Mouse (Mus musculus): ENCODE data around the gene Atrnl1. TPM values are rescaled to one million over a fixed set of nuclear protein-coding genes. Genes with fewer than 3 reads are reported as not detected.

Gene Atrnl1
- polyA plus RNA-seq, 1 experiment from 2014 or later: 0.55 TPM

- Histone ChIP-seq H3K9me3 (replicated peaks) (no peaks in the 10 kb centered on the region), H3K27me3 (no peaks in the 10 kb centered on the region), H3K4me2 (no peak overlapping the region), H3K4me3 (replicated peaks) (no peak overlapping the region), H3K4me1 (replicated peaks) (no peaks in the 10 kb centered on the region), H3K27ac (replicated peaks) (no peak overlapping the region), H3K9ac (no peak overlapping the region), H3K36me3 (replicated peaks) (no peaks in the 10 kb centered on the region)
- WGBS (ENCODE audit: insufficient replicate concordance): 73% methylated on average over 10 of the region's 10 CpGs
- ATAC-seq (ENCODE audit: insufficient read depth): no peak
Measured at GRCm38 (mm10) chr19:58107632-58108031, 496.8 kb downstream of the Atrnl1 start.

DNA sequence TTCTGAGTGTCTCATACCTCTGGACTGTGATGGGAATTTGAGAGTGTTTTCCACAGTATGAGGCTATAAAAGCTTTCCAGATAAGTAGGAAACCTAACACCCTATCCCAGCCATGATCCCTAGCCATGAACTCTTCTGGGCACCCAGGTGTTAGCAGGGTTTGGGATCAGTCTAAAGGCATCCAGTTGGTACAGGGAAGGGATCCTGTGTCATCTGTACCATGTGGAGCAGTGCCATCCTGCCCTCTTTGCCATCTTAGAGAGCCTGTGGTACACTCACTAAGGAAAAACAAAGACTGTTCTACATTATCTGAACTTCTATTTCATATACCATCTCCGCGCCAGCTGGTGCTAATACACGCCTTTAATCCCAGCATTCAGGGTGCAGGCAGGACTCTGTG, 499.7 kb downstream of the Atrnl1 start:
- Histone ChIP-seq H3K4me1 (replicated peaks) (no peaks in the 10 kb centered on the region), H3K9me3 (replicated peaks) (no peaks in the 10 kb centered on the region), H3K4me2 (no peak overlapping the region), H3K4me3 (replicated peaks) (no peak overlapping the region), H3K27ac (replicated peaks) (no peak overlapping the region), H3K9ac (no peak overlapping the region), H3K27me3 (no peaks in the 10 kb centered on the region), H3K36me3 (replicated peaks) (no peaks in the 10 kb centered on the region)
- WGBS (ENCODE audit: insufficient replicate concordance): 74% methylated on average over 3 of the region's 3 CpGs
- no peak for ATAC-seq (ENCODE audit: insufficient read depth)

DNA sequence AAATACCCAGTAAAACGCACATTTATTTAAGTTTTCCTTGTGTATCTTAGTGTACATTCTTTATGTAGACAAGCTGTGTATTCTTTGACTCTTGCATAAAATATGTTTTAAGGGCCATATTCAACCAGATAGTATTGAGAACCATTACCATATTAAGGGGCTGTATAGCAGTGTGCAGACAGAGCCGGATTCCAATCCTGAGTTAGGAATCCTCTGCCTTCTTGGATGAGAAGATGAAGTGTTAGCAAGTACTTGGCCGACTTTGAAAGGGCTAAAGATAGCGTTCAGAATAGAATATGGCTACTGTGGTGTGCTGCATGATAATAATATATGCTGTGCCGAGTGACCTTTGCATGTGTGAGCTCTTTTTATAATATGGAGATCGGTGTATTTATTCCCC, 500.5 kb downstream of the Atrnl1 start:
- Histone ChIP-seq H3K9ac (no peak overlapping the region), H3K27ac (replicated peaks) (no peak overlapping the region), H3K4me1 (replicated peaks) (no peaks in the 10 kb centered on the region), H3K27me3 (no peaks in the 10 kb centered on the region), H3K4me2 (no peak overlapping the region), H3K4me3 (replicated peaks) (no peak overlapping the region), H3K9me3 (replicated peaks) (no peaks in the 10 kb centered on the region), H3K36me3 (replicated peaks) (no peaks in the 10 kb centered on the region)
- ATAC-seq (ENCODE audit: insufficient read depth): no peak
- WGBS (ENCODE audit: insufficient replicate concordance): 76% methylated on average over 6 of the region's 6 CpGs

- 43% methylated on average over 5 of the region's 5 CpGs for WGBS (ENCODE audit: insufficient replicate concordance)
- Histone ChIP-seq H3K4me1 (replicated peaks) (no peaks in the 10 kb centered on the region), H3K36me3 (replicated peaks) (no peaks in the 10 kb centered on the region), H3K4me3 (replicated peaks) (no peak overlapping the region), H3K27ac (replicated peaks) (no peak overlapping the region), H3K4me2 (no peak overlapping the region), H3K27me3 (no peaks in the 10 kb centered on the region), H3K9ac (no peak overlapping the region), H3K9me3 (replicated peaks) (no peaks in the 10 kb centered on the region)
- ATAC-seq (ENCODE audit: insufficient read depth): no peak
Measured at GRCm38 (mm10) chr19:58112151-58112550, 501.3 kb downstream of the Atrnl1 start.

- no peaks in the 10 kb centered on the region for H3K4me1 ChIP-seq (replicated peaks)
- no peak overlapping the region for H3K4me3 ChIP-seq (replicated peaks)
- H3K4me2 ChIP-seq: no peak overlapping the region
- no peaks in the 10 kb centered on the region for H3K9me3 ChIP-seq (replicated peaks)
- WGBS (ENCODE audit: insufficient replicate concordance): 63% methylated on average over 5 of the region's 5 CpGs
- no peaks in the 10 kb centered on the region for H3K36me3 ChIP-seq (replicated peaks)
- no peaks in the 10 kb centered on the region for H3K27me3 ChIP-seq
- H3K9ac ChIP-seq: no peak overlapping the region
- peak; percentile 76; the same call in 1 of the 2 replicates for ATAC-seq (ENCODE audit: insufficient read depth)
- no peak overlapping the region for H3K27ac ChIP-seq (replicated peaks)
Measured at GRCm38 (mm10) chr19:58113092-58113731, 502.4 kb downstream of the Atrnl1 start.

DNA sequence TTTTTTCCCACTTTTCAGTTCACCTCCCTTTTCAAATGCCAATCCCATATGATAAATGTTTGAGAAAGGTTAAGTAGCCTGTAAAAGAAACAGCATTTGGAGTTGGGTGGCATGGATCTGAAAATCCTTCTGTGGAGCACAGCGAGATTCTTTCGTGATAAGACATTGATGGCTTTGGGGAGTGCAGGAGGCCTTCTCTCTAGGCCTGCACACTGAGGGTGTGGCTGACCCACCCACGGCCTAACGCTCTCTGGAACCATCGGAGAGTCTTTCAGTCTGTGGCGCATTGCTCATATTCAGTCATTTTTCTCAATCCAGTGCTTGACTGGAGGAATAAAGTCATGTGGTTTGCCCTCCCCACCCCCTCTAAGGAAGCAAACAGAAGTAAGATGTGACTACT, 506.8 kb downstream of the Atrnl1 start:
- Histone ChIP-seq H3K4me3 (replicated peaks) (no peak overlapping the region), H3K27me3 (no peaks in the 10 kb centered on the region), H3K27ac (replicated peaks) (no peak overlapping the region), H3K9ac (no peak overlapping the region), H3K9me3 (replicated peaks) (no peaks in the 10 kb centered on the region), H3K4me2 (no peak overlapping the region), H3K4me1 (replicated peaks) (no peaks in the 10 kb centered on the region), H3K36me3 (replicated peaks) (no peaks in the 10 kb centered on the region)
- WGBS (ENCODE audit: insufficient replicate concordance): 78% methylated on average over 6 of the region's 6 CpGs
- no peak for ATAC-seq (ENCODE audit: insufficient read depth)

- Histone ChIP-seq H3K36me3 (replicated peaks) (no peaks in the 10 kb centered on the region), H3K9ac (no peak overlapping the region), H3K9me3 (replicated peaks) (no peaks in the 10 kb centered on the region), H3K4me2 (no peak overlapping the region), H3K4me3 (replicated peaks) (no peak overlapping the region), H3K27me3 (no peaks in the 10 kb centered on the region), H3K4me1 (replicated peaks) (no peaks in the 10 kb centered on the region), H3K27ac (replicated peaks) (no peak overlapping the region)
- no peak for ATAC-seq (ENCODE audit: insufficient read depth)
- 74% methylated on average over 19 of the region's 19 CpGs for WGBS (ENCODE audit: insufficient replicate concordance)
Measured at GRCm38 (mm10) chr19:58118141-58118835, 507.5 kb downstream of the Atrnl1 start.

DNA sequence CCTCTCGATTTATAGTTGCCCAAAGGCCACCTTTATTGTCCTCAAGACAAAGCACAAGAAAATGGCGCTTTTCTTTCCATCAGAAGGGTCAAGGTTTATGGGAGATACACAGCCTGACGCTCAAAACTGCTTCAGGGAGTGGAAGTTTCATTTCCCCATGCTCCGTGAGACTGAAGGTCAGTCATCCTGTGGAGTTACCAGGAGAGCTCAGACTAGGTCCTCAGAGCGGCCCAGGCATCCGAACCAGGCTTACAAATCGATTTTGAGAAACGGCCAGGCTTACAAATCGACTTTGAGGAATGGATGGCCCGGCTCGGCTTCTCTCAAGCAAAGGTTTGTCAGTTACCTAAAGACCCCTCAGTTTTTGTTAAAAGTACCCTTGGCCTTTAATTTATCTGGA, 508.0 kb downstream of the Atrnl1 start:
- H3K27me3 ChIP-seq: no peaks in the 10 kb centered on the region
- WGBS (ENCODE audit: insufficient replicate concordance): 71% methylated on average over 11 of the region's 11 CpGs
- ATAC-seq (ENCODE audit: insufficient read depth): no peak

GRCm38 (mm10) chr19:58119681-58120173, 508.9 kb downstream of the Atrnl1 start:
- Histone ChIP-seq H3K27me3 (no peaks in the 10 kb centered on the region), H3K4me3 (replicated peaks) (no peak overlapping the region), H3K9me3 (replicated peaks) (no peaks in the 10 kb centered on the region), H3K9ac (no peak overlapping the region), H3K4me2 (no peak overlapping the region), H3K36me3 (replicated peaks) (no peaks in the 10 kb centered on the region), H3K27ac (replicated peaks) (no peak overlapping the region), H3K4me1 (replicated peaks) (no peaks in the 10 kb centered on the region)
- WGBS (ENCODE audit: insufficient replicate concordance): 19% methylated on average over 13 of the region's 13 CpGs
- no peak for ATAC-seq (ENCODE audit: insufficient read depth)

More for the DNA sequence above, 508.0 kb downstream of the Atrnl1 start:
- H3K4me3 ChIP-seq (replicated peaks): no peak overlapping the region
- H3K36me3 ChIP-seq (replicated peaks): no peaks in the 10 kb centered on the region
- no peak overlapping the region for H3K27ac ChIP-seq (replicated peaks)
- H3K9ac ChIP-seq: no peak overlapping the region
- H3K4me1 ChIP-seq (replicated peaks): no peaks in the 10 kb centered on the region
- no peaks in the 10 kb centered on the region for H3K9me3 ChIP-seq (replicated peaks)
- H3K4me2 ChIP-seq: no peak overlapping the region

DNA sequence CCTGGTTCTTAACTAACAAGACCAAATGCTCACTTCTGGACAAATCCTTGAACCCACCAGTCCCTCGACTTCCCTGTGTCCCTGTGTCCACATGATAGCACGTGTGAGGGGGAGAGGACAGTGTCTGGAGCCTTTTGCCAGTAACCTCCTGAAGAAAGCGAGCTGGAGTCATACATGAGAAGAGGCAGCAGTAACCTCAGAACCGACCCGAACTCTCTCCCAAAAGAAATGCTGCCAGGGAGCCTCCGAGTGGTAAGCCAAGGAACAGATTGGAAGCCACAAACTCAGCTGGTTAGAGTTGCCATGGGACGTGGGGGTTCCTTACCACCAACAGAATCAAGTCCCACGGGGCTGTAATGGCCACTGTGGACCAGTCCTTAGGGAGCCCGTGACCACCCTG, 509.8 kb downstream of the Atrnl1 start:
- no peak overlapping the region for H3K4me2 ChIP-seq
- H3K9me3 ChIP-seq (replicated peaks): no peaks in the 10 kb centered on the region
- no peak overlapping the region for H3K27ac ChIP-seq (replicated peaks)
- no peaks in the 10 kb centered on the region for H3K4me1 ChIP-seq (replicated peaks)
- ATAC-seq (ENCODE audit: insufficient read depth): no peak
- no peak overlapping the region for H3K9ac ChIP-seq
- no peak overlapping the region for H3K4me3 ChIP-seq (replicated peaks)
- no peaks in the 10 kb centered on the region for H3K36me3 ChIP-seq (replicated peaks)
- WGBS (ENCODE audit: insufficient replicate concordance): 62% methylated on average over 9 of the region's 9 CpGs
- no peaks in the 10 kb centered on the region for H3K27me3 ChIP-seq

GRCm38 (mm10) chr19:58121628-58122027, 510.8 kb downstream of the Atrnl1 start:
- H3K9ac ChIP-seq: no peak overlapping the region
- H3K4me1 ChIP-seq (replicated peaks): no peaks in the 10 kb centered on the region
- H3K4me3 ChIP-seq (replicated peaks): no peak overlapping the region
- 65% methylated on average over 6 of the region's 6 CpGs for WGBS (ENCODE audit: insufficient replicate concordance)
- H3K4me2 ChIP-seq: no peak overlapping the region
- no peaks in the 10 kb centered on the region for H3K36me3 ChIP-seq (replicated peaks)
- no peaks in the 10 kb centered on the region for H3K9me3 ChIP-seq (replicated peaks)
- H3K27ac ChIP-seq (replicated peaks): no peak overlapping the region
- H3K27me3 ChIP-seq: no peaks in the 10 kb centered on the region
- ATAC-seq (ENCODE audit: insufficient read depth): no peak
